Mouse (Mus musculus): ENCODE results near the gene Cxcr4.
A peak's percentile ranks its signal among the peaks of the same experiment; 100 is the strongest.
"Not testable (repeated sequence)": the region's sequence is repeated elsewhere in the genome, so short reads cannot be mapped to it uniquely, and the experiment has no call there.

Cxcr4 gene

DNA sequence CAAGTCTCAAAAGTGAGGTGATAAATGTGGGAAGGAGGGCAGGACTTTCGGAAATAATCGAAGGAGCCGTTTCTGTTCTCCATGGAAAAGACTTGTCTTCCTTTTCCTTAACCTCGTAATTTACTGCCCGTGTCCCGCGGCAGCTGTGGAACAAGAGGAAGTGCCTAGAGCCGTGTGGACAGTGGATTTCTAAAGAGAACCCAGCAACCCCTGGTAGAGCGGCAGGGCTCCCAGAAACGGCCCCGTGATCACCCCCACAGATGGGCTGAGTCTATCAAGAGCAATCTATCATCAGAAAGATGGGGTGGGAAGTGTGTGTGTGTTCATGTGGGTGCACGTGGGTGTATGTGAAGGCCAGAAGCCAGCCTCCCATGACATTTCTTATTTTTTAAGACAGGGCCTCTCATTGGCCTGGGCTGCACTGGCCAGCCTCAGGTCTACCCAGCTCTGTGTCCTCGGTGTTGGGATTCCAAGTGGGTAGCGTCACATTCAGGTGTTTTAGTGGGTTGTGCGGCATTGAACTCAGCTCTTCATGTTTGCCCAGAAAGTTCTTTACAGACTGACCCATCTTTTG lies 5.2 kb upstream of the Cxcr4 start:
- no peak for DNase-seq

DNA sequence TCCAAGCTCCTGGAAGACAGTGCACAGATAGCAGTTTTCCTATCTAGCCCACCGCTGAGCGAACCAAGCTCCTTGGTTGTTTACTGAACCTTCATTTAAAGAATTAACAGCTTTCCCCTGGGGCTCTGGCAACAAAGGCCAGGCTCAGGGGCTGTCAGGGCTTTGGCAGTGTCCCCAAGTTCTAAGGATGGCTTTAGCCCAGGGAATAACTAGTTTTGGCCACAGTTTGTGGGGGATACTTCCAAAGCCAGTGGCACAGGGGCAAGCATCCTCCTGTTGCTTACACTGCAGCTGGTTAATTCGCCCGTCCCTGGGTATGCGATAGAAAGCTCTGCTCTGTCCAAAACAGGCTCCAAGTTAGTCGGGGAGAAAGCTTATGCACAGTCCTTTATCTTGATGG lies 3.4 kb upstream of the Cxcr4 start:
- no peak for DNase-seq

DNA sequence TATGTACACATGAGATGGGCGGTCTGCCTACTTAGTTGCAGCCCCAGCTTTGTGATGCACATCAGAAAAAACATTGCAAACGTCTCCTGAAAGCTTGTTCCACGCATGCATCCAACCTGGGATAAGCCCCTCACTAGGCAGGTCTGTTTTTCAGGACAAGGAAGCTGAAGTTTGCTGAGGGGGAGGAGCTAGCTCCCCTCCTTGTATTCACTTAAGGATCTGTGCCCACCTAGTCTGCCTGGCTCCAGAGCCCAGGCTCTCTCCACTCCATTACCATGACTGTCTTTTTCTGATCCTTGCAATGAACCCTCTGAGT lies 3.0 kb upstream of the Cxcr4 start:
- no peak for DNase-seq

DNA sequence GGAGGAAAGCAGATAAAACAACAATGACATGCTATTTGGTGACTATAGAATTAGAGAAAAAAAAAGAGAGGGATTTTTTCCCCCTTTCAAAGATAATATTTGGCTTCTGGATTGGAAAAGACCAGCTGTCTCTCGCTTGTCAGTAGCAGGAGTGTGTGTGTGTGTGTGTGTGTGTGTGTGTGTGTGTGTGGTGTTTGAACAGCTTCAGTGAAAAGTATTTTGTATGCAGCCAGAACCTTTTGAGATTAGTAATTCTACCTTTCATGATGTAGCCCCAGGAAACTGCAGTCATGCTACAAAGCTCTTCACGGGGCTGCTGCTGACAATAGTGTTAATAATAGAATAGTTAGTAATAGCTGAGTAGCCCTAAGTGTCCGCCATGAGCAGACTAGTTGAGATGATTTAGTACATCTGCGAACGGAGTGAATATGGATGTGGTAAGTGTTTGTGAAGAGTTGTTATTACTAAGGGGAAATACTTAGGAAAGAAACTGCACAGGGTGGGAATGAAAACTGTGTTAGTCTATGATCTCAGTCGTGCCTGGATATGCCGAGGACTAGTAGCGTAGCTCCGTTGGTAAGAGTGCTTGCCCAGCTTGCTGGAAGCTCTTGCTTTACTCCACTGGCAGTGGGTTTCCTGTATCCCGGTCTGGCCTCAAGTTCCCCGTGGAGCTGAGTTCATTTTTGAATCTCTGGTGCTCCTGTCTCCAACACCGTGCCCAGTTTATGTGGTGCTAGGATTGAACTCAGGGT lies 2.4 kb upstream of the Cxcr4 start:
- no peak for DNase-seq

DNA sequence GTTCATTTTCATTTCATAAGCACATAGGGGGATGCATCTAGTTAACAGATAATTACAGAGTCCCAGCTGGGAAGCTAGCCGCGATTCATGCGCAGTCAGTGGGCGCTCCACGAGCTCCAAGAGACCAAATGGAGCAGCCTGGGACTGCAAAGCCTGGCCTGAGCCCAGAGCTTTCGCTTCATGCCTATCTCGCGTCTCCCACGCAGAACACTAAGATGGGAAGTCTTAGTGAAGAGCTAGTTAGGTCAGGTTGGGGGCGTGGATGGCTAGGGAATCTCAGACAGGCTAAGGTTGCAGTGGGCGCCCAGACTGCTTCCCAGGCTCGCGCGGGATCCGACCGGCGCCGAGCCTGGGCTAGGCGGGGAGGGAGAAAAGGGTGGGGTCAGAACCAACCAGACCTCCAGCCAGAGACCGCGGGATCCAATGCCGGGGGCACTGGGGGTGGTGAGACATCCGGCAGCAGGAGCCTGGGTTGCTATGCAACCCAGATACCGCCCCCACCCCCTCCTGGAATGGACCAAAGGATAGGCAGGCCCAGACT lies 938 bp upstream of the Cxcr4 start:
- peak; percentile 77 for DNase-seq

DNA sequence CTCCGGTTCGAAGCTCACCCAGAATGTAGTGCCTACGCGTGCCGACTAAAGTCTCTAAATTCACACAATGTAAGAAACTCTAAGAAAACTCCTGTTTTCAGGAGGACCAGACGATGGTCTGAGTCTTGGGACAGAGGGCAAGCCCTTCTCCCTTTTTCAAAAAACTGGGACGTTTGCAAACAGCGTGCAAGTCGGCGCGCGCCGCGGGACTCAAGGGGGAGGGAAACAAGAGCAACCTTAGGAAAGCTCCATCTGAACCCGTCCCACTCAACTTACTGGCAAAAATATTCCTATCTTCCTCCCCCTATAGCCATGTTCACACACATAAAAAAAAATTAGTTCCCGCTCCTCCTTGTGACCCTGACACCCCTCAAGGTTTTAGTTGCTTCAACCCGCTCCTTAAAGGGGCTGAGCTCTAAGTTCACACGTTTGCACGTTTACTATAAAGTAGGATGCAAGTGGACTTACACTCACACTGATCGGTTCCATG lies 327 bp downstream of the Cxcr4 start:
- DNase-seq, result no peak

DNA sequence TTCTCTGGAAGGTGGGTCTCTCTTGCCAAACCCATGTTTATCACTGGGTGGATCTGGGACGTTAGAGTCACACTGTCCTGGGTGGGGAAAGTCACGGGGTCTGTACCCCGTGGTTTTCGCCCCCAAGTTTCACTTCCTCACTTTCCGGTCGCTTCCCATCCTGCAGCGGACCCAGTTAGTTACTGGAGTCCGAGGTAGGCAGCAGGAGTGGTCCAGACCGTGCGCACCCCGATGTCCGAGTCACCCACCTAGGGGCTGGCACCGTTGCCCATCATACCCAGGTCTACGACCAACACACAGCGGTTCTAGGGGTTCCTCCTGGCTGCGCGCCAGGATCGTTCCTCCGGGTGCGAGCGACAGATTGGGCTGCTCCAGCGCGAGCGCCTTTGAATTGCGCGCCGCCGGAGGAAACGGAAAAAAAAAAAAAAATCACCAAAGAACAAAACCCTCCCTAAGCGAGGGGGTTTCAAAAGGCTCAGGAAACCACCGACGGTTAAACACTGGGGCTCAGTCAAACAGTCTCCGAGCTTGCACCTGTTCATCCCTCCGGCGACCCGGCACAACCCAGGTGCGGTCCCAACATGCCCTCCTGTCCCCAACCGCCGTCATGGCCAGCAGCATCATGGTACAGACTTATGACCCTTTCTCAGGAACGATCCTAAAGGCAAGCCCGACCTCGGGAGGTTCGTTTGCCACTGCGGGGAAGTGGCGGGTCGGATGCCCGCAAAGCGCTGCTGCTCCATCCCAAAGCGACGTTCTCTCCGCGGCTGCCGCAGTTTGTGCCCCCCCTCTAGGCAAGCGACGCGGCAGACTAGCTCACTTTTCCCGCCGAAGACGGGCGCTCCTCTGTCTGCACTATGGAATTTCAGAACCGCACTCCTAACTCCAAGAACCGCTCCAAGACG lies 1.0 kb downstream of the Cxcr4 start:
- peak; percentile 64 for DNase-seq

DNA sequence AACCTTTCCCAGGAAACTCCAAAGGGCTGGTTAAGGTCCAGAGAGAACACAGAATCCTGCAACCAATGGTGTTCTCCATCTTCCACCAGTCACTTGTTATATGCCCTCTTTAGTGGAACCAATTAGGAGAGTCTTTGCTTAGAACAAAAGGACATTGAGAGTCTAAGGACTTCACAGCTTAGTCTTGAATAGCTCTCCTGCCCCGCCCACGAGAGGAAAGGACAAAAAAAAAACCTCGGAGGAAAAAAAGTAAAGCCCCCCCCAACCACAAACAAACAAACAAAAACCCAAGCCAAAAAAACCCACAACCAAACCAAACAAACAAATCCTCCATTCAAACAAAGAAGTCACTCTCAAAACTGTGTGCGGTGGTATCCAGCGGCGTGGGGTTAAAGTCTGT lies 2.1 kb downstream of the Cxcr4 start:
- DNase-seq, result no peak

DNA sequence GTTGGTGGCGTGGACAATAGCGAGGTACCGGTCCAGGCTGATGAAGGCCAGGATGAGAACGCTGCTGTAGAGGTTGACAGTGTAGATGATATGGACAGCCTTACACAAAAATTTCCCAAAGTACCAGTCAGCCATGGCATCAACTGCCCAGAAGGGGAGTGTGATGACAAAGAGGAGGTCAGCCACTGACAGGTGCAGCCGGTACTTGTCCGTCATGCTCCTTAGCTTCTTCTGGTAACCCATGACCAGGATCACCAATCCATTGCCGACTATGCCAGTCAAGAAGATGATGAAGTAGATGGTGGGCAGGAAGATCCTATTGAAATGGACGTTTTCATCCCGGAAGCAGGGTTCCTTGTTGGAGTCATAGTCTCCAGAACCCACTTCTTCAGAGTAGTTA lies 2.6 kb downstream of the Cxcr4 start:
- DNase-seq, result no peak

DNA sequence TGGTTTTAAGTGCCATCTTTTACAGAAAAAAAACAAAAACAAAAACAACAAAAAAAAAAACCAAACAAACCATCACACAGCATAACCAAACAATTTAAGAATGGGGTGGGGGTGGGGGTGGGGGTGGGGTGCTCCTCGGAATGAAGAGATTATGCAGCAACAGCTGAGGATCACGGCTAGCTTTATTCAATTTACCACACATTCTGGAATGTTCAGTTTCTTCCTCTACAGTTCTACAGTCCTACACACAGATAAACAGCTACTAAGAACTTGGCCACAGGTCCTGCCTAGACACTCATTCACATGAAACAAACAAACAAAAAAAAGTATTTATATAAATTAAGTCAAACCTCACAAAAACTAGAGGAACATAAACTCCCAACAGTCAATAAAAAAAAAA lies 3.8 kb downstream of the Cxcr4 start:
- DNase-seq, result no peak

DNA sequence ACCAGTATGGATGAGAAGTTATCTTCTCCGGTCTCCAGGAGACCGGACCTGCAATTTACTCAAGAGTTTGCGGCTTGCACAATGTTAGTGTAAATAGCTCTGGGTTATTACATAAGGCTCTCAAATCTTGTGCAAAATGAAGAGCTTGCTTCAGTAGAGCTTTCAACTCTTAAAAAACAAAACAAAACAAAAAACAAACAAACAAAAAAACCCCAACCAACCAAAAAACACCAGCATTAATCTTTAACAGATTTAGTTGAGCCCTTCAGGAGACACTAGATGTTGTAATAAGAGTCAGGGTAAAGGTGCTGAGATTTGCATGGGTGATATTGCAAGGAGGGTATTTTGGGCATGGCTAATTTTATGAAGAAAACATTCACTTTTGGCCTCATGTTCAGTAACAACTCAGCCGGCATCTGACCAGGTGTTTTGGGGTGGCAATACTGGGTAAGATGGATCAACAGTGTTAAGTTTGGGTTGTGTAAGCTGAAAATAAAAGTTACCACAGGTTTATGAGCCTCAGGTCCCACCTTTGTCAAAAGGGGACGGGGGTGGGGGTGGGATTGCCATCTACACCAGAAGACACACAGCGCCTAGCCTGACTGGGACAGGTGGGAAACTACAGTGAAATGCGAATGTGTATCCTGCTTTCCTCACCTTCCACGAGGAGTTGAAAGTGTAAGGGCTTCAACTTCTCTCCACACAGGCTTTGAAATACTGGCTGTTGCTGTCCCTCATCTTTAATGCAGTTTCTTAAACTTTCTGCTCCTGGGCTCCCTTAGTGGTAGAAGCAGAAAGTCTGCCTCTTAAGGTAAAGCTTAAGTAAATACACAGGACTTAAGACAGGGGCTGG lies 4.9 kb downstream of the Cxcr4 start:
- DNase-seq, result no peak

DNA sequence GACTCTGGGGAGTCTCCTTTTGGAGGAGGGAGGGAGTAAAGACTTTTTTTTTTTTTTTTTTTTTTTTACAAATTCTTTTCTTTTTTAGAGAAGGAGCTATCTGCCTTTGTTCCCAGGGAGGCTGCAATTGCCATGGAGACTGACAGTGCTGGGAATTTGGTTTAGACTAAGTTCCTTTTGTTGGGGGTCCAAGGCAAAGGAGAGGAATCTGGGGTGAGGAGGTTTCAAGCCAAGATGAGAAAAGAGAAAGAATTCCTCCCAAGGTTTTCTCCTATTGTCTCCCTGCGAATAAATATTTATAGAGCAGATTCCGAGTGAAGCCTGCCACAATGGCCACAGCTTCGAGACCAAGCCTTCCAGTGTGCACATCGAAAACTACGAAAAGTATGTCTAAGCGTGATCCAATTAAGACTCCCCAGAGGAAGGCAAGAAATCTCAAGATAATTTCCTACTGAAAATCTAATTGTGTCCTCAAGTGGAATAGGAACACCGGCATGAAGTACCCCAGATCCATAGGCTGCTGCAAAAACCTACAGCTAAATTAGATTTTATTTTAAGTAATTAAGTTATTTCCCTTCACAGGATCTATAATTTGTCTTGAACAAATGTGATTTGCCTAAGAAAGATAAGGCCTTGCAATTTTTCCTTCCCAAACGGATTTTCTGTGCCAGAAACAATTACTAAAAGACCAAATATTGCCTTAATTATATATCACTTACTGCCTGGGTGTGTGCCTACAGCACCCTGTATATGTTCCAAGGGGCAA lies 5.7 kb downstream of the Cxcr4 start:
- no peak for DNase-seq

DNA sequence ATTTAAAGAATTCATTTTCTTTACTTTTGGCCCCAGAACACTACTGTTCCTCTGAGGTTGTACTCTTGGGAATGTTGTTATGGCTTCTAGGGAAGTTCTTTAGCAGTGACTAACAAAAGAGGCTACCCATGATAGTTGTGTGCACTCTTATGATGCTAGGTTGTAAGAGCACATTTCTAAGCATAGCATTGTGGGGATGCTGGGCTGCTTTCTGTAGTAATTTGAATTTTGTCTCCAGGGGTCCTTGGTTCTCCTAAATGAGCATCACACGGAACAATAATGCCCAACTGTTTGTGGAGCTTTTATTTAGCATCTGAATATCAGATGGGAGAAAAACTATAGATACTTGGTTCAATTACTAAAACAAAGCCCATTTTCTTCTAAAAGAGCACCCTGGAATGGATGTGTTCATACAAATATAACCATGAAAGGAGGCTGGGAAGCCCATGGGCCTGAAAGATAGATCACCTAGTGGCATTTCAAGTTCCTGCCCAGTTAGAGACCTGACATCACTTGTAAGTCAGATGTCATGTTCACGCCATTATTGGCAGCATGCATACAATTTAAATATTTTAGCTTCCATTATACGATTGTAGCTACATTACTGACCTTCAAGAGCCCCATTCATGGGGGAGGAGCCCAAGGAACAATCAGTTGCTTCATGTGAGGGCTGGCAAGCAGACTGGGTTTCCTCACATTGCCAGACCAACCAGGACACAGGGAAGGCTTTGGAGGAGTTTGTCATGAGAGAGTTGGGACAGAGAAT lies 6.5 kb downstream of the Cxcr4 start:
- peak; percentile 38 for DNase-seq

DNA sequence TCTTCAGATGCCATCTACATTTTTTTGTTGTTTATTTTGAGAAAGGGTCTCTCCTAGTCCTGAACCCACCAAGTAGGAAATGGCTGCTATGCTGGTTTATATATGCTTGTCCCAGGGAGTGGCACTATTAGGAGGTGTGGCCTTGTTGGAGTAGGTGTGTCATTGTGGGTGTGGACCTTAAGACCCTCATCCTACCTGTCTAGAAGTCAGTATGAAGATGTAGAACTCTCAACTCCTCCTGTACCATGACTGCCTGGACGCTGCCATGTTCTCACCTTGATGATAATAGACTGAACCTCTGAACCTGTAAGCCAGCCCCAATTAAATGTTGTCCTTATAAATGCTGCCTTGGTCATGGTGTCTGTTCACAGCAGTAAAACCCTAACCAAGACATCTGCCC lies 7.4 kb downstream of the Cxcr4 start:
- DNase-seq, result not testable (repeated sequence)

DNA sequence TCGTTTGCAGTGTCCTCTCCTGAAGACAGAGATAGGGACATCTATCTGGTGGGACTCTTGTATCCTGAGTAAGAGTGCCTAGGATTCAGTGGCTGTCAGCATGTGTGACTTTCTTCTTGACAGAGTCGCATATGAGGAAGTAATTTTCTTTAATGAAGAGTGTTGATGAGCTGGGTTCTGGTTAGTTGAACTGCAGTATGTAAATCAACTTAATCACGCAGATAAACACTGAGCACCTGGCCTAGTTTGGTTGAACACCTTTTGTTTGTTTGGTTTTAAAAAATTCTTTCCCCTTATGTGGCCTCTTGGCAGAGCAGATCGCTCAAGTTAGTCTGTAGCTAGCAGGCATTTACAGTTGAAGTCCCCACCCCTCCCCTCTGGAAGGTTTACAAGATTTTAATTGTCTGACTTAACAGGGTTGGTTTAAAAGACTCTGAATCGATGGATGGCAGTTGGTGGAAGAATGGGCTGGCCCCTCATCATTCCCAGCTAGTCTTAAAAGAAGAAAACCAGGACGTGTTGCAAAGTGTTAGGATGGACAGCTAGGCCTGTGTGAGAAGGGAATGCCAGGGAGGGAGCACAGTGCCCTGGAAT lies 8.7 kb downstream of the Cxcr4 start:
- no peak for DNase-seq

DNA sequence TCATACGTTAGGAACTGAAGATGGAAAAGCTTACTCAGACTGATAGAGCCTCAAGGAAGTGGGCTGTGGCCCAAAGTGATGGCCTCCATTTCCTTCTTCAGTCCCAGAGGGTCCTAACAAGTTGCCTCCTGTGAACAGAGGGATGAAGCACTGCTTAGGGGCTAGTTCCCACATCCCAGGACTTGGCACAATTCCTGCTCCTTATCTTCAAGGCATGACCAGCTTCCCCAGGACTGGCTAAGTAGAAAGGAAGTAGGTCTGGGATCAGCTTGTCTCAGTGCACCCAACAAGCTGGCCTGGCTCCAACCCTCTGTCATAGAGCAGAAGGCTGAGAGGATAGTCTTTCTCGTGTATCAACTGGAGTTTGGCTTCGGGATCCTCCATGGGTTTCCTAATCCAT lies 11.8 kb downstream of the Cxcr4 start:
- DNase-seq, result no peak

DNA sequence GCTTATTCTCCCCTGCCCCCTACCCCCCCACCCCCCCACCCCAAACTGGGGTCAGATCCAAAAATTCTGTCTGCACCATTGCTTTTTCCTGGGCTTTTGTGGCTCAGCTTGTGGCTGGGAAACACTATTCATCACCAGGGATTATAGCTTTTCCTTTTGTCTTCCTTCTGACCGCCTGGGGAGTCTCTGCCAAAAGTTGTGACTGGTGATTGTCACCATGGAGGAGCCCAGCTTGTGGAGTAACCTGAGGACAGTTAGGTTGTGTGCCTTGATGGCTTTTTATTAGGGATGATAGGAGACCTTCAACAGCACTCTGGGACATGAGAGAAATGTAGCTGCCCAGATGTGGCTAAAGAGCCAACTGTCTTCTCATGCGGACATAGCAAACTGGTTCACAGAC lies 13.6 kb downstream of the Cxcr4 start:
- DNase-seq, result no peak

DNA sequence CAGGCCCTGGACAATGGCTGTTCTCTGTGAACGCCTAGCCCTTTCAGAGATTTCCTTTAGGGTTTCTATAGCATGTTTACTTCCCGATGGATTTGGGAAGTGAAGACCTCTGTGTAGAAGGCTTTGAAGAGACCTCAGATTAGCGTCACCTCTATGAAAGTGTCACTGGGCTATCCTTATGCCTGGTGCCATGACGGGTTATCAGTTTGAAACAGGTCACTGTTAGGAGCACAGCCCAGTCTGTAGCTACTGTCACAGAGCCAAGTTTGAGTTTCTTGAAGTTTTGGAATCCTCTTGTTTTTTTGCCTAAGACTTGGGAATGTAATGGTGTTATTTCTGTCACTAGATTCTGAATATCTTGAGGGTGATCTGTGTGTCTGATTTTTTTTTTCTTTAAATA lies 17.0 kb downstream of the Cxcr4 start:
- DNase-seq, result no peak

DNA sequence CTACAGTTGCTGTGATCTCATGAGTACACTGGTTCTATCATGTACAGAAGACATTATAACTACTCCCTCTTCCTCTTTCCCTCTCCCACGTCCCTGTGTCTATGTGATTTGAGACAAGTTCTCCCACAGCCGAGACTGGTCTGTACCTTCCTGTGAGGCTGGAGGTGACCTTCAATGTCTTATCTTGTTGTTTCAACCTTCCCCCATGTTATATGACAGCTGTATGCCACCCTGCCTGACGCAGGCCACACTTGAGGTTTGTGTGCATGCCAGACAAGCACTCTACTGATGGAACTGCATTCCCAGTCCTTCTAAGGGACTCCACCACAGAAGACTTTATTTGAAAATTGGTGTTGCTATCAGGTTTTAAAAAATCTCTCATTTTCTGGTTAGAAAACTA lies 21.1 kb downstream of the Cxcr4 start:
- DNase-seq, result no peak

DNA sequence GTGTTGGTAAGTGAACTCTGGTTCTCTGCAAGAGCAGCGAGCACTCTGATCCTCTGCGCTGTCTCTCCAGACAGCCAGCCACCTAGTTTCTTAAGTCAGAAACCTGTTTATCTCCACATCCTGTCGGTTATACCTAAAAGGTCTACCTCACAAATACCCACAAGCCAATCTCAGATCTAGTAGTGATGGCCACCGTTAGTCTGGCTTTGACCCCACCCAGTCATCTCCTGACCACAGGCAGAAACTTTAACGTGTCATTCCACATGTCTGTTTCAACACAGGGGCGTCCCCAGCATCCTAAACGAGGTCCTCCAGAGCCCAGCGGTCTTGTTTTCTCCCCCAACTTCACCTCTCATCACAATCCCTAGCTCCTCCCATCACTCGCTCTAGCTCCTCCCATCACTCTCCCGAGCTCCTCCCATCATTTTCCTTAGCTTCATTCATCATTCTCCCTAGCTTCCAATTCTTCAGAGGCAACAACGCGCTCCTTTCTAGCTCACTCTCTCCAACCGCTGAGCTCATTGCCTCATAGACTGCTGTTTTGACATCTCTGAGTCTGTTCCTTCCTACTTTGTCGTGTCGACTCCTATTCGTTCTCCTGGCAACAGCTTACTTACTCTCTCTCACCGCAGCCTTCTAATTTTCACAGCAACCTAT lies 22.0 kb downstream of the Cxcr4 start:
- peak; percentile 10 for DNase-seq
